Mouse (Mus musculus): Measurements from ENCODE around the gene Litaf. TPM values are rescaled to one million over a fixed set of nuclear protein-coding genes. Genes with fewer than 3 reads are reported as not detected.

Litaf gene
- polyA plus RNA-seq, 1 experiment from 2014 or later, result 47.7 TPM

GRCm38 (mm10) chr16:10940661-10941060 lies 125.3 kb downstream of the Litaf start:
- 0 out of 2 replicates have a peak, but pooled peaks cover 5% of the 10 kb centered on the region for H3K4me1 ChIP-seq
- 87% methylated on average over 2 of the region's 2 CpGs for WGBS
- H3K27ac ChIP-seq, result no peak overlapping the region
- H3K27me3 ChIP-seq (replicated peaks), result no peaks in the 10 kb centered on the region
- no peak for ATAC-seq (ENCODE audit: low FRiP score, low read depth)
- no peak overlapping the region for H3K4me3 ChIP-seq
- no peaks in the 10 kb centered on the region for H3K9me3 ChIP-seq
- no peaks in the 10 kb centered on the region for H3K36me3 ChIP-seq
- no peak overlapping the region for H3K4me2 ChIP-seq (replicated peaks)
- no peak overlapping the region for H3K9ac ChIP-seq

DNA sequence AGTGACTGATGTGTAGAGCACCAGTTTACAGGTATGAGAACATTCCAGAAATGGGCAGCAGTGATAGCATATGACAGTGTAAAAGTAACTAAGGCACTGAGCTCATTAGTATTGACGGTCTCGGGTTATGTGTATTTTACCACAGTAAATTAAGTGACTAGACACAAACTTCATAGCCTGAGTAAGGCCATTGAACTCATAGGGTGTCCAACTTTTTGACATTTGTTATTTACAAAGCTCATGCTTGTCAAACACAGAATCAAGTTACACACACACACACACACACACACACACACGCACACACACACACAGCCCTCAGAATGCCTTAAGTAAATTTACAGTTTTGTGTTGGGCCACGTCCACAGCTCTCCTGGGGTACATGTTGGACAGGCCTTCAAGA lies 126.0 kb downstream of the Litaf start:
- Histone ChIP-seq H3K9me3 (no peaks in the 10 kb centered on the region), H3K4me3 (no peak overlapping the region), H3K36me3 (no peaks in the 10 kb centered on the region), H3K4me2 (replicated peaks) (no peak overlapping the region), H3K9ac (no peak overlapping the region), H3K4me1 (0 out of 2 replicates have a peak, but pooled peaks cover 5% of the 10 kb centered on the region), H3K27ac (no peak overlapping the region), H3K27me3 (replicated peaks) (no peaks in the 10 kb centered on the region)
- 90% methylated on average over 4 of the region's 4 CpGs for WGBS
- no peak for ATAC-seq (ENCODE audit: low FRiP score, low read depth)

DNA sequence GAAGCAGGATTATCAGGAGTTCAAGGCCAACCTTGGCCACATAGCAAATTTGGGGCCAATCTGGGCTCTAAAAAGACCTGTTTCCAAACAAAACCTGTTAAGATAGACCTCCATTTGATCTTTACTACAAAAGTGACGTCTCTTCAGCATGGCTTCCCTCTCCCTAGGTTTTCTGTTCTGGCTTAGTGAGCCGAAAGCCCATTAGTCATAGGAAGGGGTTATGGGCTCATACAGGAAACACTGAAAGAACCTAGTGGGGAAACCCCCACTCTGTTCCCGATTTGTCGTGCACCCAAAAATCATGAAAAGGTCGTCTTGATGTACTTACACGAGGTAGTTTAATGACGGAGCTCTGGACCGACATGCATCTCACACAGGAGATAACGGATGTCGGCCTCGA lies 128.5 kb downstream of the Litaf start:
- 73% methylated on average over 11 of the region's 11 CpGs for WGBS
- no peak for ATAC-seq (ENCODE audit: low FRiP score, low read depth)
- H3K9ac ChIP-seq, result no peak overlapping the region
- no peaks in the 10 kb centered on the region for H3K9me3 ChIP-seq
- H3K4me3 ChIP-seq, result no peak overlapping the region
- H3K36me3 ChIP-seq, result no peaks in the 10 kb centered on the region
- H3K4me2 ChIP-seq (replicated peaks), result no peak overlapping the region
- H3K27ac ChIP-seq, result no peak overlapping the region
- no peaks in the 10 kb centered on the region for H3K27me3 ChIP-seq (replicated peaks)
- H3K4me1 ChIP-seq, result 0 out of 2 replicates have a peak, but pooled peaks cover 5% of the 10 kb centered on the region

DNA sequence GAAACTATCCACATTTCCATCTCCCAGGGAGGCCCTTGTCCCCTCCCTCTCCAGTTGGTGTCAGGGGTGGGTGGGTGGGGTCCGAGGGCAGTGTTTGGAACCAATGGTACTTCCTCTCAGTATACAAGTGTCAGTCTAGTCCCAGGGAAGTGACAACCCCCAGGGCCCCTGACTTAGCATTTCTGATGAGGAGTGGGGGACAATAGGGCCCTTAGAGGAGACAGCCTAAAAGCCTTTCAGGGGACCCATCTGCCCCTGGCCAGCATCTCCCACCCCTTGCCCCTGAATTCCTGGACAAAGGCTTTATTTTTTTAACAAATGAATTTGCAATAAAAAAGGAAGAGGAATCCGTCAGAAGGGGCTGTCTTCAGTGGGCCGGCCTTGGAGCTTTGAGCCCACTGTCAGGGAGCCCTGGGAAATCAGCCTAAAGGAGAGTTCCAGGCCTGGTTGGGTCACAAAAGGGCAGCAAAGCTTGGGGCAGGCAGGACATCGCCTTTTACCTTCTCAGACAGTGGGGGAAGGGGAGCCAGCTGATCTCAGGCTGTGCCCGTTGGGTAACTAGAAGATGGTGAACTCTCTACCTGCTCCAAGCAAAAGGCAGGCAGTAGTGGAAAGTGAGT lies 129.1 kb downstream of the Litaf start:
- Histone ChIP-seq H3K4me3 (no peak overlapping the region), H3K9ac (no peak overlapping the region), H3K36me3 (no peaks in the 10 kb centered on the region), H3K27me3 (replicated peaks) (no peaks in the 10 kb centered on the region), H3K4me2 (replicated peaks) (no peak overlapping the region), H3K9me3 (no peaks in the 10 kb centered on the region), H3K27ac (no peak overlapping the region), H3K4me1 (0 out of 2 replicates have a peak, but pooled peaks cover 5% of the 10 kb centered on the region)
- 28% methylated on average over 5 of the region's 5 CpGs for WGBS
- ATAC-seq (ENCODE audit: low FRiP score, low read depth), result no peak

DNA sequence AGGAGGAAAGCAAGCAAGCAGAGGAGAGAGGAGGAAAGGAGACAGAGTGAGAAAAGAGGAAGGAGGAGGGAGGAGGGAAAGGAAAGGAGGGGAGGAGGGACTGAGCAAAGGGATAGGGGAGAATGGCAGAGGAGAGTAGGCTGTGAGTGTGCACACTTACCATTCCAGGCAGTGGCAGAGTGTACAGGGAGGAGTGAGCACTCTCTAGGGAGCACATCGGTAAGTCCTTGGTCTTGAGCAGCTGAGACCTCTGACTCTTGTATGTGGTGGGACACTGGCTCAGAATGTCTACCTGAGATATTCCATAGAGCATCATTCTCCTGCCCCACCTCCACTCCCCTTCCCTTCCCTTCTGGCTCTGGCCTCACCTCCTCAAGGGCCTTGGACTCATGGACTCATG lies 131.9 kb downstream of the Litaf start:
- WGBS, result 90% methylated on average over 1 of the region's 1 CpGs
- Histone ChIP-seq H3K4me1 (0 out of 2 replicates have a peak, but pooled peaks cover 5% of the 10 kb centered on the region), H3K36me3 (no peaks in the 10 kb centered on the region), H3K4me2 (replicated peaks) (no peak overlapping the region), H3K27me3 (replicated peaks) (no peaks in the 10 kb centered on the region), H3K4me3 (no peak overlapping the region), H3K27ac (no peak overlapping the region), H3K9ac (no peak overlapping the region), H3K9me3 (peaks cover 5% of the 10 kb centered on the region; the same call in 1 of the 2 replicates)
- no peak for ATAC-seq (ENCODE audit: low FRiP score, low read depth)

- no peak overlapping the region for H3K4me2 ChIP-seq (replicated peaks)
- H3K27ac ChIP-seq, result no peak overlapping the region
- peaks cover 5% of the 10 kb centered on the region; the same call in 1 of the 2 replicates for H3K9me3 ChIP-seq
- H3K4me1 ChIP-seq, result 0 out of 2 replicates have a peak, but pooled peaks cover 5% of the 10 kb centered on the region
- H3K36me3 ChIP-seq, result no peaks in the 10 kb centered on the region
- no peak overlapping the region for H3K4me3 ChIP-seq
- no peak overlapping the region for H3K9ac ChIP-seq
- WGBS, result 88% methylated on average over 3 of the region's 3 CpGs
- no peaks in the 10 kb centered on the region for H3K27me3 ChIP-seq (replicated peaks)
- ATAC-seq (ENCODE audit: low FRiP score, low read depth), result no peak
Measured at GRCm38 (mm10) chr16:10933372-10933771, 132.6 kb downstream of the Litaf start.

- Histone ChIP-seq H3K27ac (no peak overlapping the region), H3K9me3 (peaks cover 5% of the 10 kb centered on the region; the same call in 1 of the 2 replicates), H3K4me1 (no peaks in the 10 kb centered on the region), H3K4me2 (replicated peaks) (no peak overlapping the region), H3K4me3 (no peak overlapping the region), H3K27me3 (replicated peaks) (no peaks in the 10 kb centered on the region), H3K36me3 (no peaks in the 10 kb centered on the region), H3K9ac (no peak overlapping the region)
- 100% methylated on average over 1 of the region's 1 CpGs for WGBS
- ATAC-seq (ENCODE audit: low FRiP score, low read depth), result no peak
Measured at GRCm38 (mm10) chr16:10927026-10927425, 138.9 kb downstream of the Litaf start.

GRCm38 (mm10) chr16:10925591-10926180 lies 140.3 kb downstream of the Litaf start:
- H3K9me3 ChIP-seq, result peaks cover 5% of the 10 kb centered on the region; the same call in 1 of the 2 replicates
- WGBS, result 60% methylated on average over 7 of the region's 7 CpGs
- H3K4me1 ChIP-seq, result no peaks in the 10 kb centered on the region
- no peak overlapping the region for H3K27ac ChIP-seq
- no peak overlapping the region for H3K4me3 ChIP-seq
- ATAC-seq (ENCODE audit: low FRiP score, low read depth), result no peak
- no peak overlapping the region for H3K4me2 ChIP-seq (replicated peaks)
- H3K9ac ChIP-seq, result no peak overlapping the region
- H3K27me3 ChIP-seq (replicated peaks), result no peaks in the 10 kb centered on the region
- no peaks in the 10 kb centered on the region for H3K36me3 ChIP-seq

DNA sequence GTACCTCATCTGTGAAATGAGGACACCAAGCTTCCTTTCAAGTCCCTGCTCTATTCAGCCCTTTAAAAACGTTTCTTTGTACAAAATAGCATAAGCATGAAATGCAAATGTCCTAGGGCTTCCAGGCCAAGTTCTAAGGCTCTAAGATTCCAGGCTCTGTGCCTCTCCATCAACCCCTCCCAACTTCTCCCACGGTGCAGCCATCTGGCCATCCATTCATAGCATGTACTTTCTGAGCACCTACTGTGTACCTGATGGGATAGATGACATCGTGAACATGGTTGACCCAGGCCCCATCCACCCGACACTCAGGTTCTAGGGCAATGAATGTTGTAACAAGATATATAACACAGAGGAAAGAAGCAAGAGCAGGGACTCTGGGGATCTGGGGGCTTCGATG lies 142.4 kb downstream of the Litaf start:
- no peaks in the 10 kb centered on the region for H3K27me3 ChIP-seq (replicated peaks)
- no peaks in the 10 kb centered on the region for H3K9me3 ChIP-seq
- H3K36me3 ChIP-seq, result no peaks in the 10 kb centered on the region
- H3K27ac ChIP-seq, result no peak overlapping the region
- H3K9ac ChIP-seq, result no peak overlapping the region
- WGBS, result 74% methylated on average over 5 of the region's 5 CpGs
- ATAC-seq (ENCODE audit: low FRiP score, low read depth), result no peak
- H3K4me2 ChIP-seq (replicated peaks), result no peak overlapping the region
- no peaks in the 10 kb centered on the region for H3K4me1 ChIP-seq
- H3K4me3 ChIP-seq, result no peak overlapping the region

- Histone ChIP-seq H3K4me1 (no peaks in the 10 kb centered on the region), H3K27ac (no peak overlapping the region), H3K36me3 (no peaks in the 10 kb centered on the region), H3K4me3 (no peak overlapping the region), H3K4me2 (replicated peaks) (no peak overlapping the region), H3K27me3 (replicated peaks) (no peaks in the 10 kb centered on the region), H3K9ac (no peak overlapping the region), H3K9me3 (no peaks in the 10 kb centered on the region)
- no peak for ATAC-seq (ENCODE audit: low FRiP score, low read depth)
Measured at GRCm38 (mm10) chr16:10919856-10920255, 146.1 kb downstream of the Litaf start.

- Histone ChIP-seq H3K4me3 (no peak overlapping the region), H3K4me1 (no peaks in the 10 kb centered on the region), H3K4me2 (replicated peaks) (no peak overlapping the region), H3K27ac (no peak overlapping the region), H3K9ac (no peak overlapping the region), H3K9me3 (no peaks in the 10 kb centered on the region), H3K27me3 (replicated peaks) (no peaks in the 10 kb centered on the region), H3K36me3 (no peaks in the 10 kb centered on the region)
- ATAC-seq (ENCODE audit: low FRiP score, low read depth), result no peak
- 77% methylated on average over 3 of the region's 3 CpGs for WGBS
Measured at GRCm38 (mm10) chr16:10916271-10916670, 149.7 kb downstream of the Litaf start.

GRCm38 (mm10) chr16:10915066-10915465 lies 150.9 kb downstream of the Litaf start:
- Histone ChIP-seq H3K9ac (no peak overlapping the region), H3K4me1 (no peaks in the 10 kb centered on the region), H3K27me3 (replicated peaks) (no peaks in the 10 kb centered on the region), H3K27ac (no peak overlapping the region), H3K36me3 (no peaks in the 10 kb centered on the region), H3K9me3 (no peaks in the 10 kb centered on the region), H3K4me2 (replicated peaks) (no peak overlapping the region), H3K4me3 (no peak overlapping the region)
- ATAC-seq (ENCODE audit: low FRiP score, low read depth), result no peak
- WGBS, result 88% methylated on average over 4 of the region's 4 CpGs

- Histone ChIP-seq H3K9ac (no peak overlapping the region), H3K27ac (no peak overlapping the region), H3K9me3 (no peaks in the 10 kb centered on the region), H3K4me1 (no peaks in the 10 kb centered on the region), H3K4me2 (replicated peaks) (no peak overlapping the region), H3K36me3 (no peaks in the 10 kb centered on the region), H3K4me3 (no peak overlapping the region), H3K27me3 (replicated peaks) (no peaks in the 10 kb centered on the region)
- WGBS, result 75% methylated on average over 2 of the region's 2 CpGs
- no peak for ATAC-seq (ENCODE audit: low FRiP score, low read depth)
Measured at GRCm38 (mm10) chr16:10911061-10911460, 154.9 kb downstream of the Litaf start.
